Mouse (Mus musculus) spleen, adult 2 months (tissue): Measurements from ENCODE around the gene Tram2. TPM values are rescaled to one million over a fixed set of nuclear protein-coding genes. Genes with fewer than 3 reads are reported as not detected.
A peak's percentile ranks its signal among the peaks of the same experiment; 100 is the strongest.

ENCODE experiments used
- DNase-seq, 2 experiments: peaks; one replicate each; pipeline versions ENCODE4 v3.0.0 to v3.0.0-alpha.2; 2012 to 2021; ENCODE audit warnings: low spot score in 2 of 2, low read depth in 1 of 2
- H3K27ac ChIP-seq: fragments of 200-500 bp; 2 replicates; pipeline ENCODE4 v1.5.1; 2012; ENCODE audit warnings: low read length, inconsistent platforms; ENCODE audit not compliant: insufficient read depth
- H3K27me3 ChIP-seq: fragments of 200-500 bp; 2 replicates; pipeline ENCODE4 v1.6.1; 2012; ENCODE audit warnings: mild to moderate bottlenecking, moderate library complexity, low read length, inconsistent platforms; ENCODE audit not compliant: control insufficient read depth, insufficient read depth
- H3K36me3 ChIP-seq: fragments of 200-500 bp; 2 replicates; pipeline ENCODE4 v1.6.1; 2012; ENCODE audit warnings: mild to moderate bottlenecking, low read length, inconsistent platforms; ENCODE audit not compliant: control insufficient read depth, insufficient read depth
- H3K4me1 ChIP-seq: fragments of 200-500 bp; 2 replicates; pipeline ENCODE4 v1.6.1; 2011; ENCODE audit warnings: inconsistent platforms; ENCODE audit not compliant: control insufficient read depth, insufficient read depth, insufficient read length
- H3K4me3 ChIP-seq: fragments of 200-500 bp; 2 replicates; pipeline ENCODE4 v1.5.1; 2011; ENCODE audit warnings: mild to moderate bottlenecking, inconsistent platforms; ENCODE audit not compliant: insufficient read depth, insufficient read length; ENCODE audit errors: extremely low read depth
- CTCF ChIP-seq: fragments of 200-500 bp; IDR thresholded peaks from 2 replicates; pipeline ENCODE4 v1.5.1; 2011; ENCODE audit warnings: mild to moderate bottlenecking, inconsistent platforms; ENCODE audit not compliant: insufficient read depth, insufficient read length, insufficient replicate concordance; ENCODE audit errors: extremely low read depth
- POLR2A ChIP-seq: fragments of 200-500 bp; IDR thresholded peaks from 2 replicates; pipeline ENCODE4 v1.6.1; 2011; ENCODE audit warnings: low read depth, low read length, inconsistent platforms
- WGBS: fragments of 180-500 bp; shearing (Covaris S2); methylation state at CpG from one replicate; pipeline ENCODE4 v1.1.7; 2018; 5-methylcytosine and 5-hydroxymethylcytosine counted together
- polyA plus RNA-seq: library from polyadenylated mRNA; depleted of rRNA; stranded (reverse); fragments of >200 nt; gene quantifications from 2 replicates; pipeline ENCODE4 v1.2.3, GENCODE M21; 2012; rRNA removed

Tram2 gene
- polyA plus RNA-seq, 1 experiment: 5.5 TPM

- H3K36me3 ChIP-seq: no peaks in the 10 kb centered on the region
- no peak for TF ChIP-seq CTCF
- no peak for TF ChIP-seq POLR2A
- whole genome bisulfite sequencing: 77% methylated on average over 9 of the region's 9 CpGs
- no peaks in the 10 kb centered on the region for H3K27me3 ChIP-seq
- no peaks in the 10 kb centered on the region for H3K4me1 ChIP-seq
- no peak for DNase-seq
- no peak overlapping the region for H3K4me3 ChIP-seq
- H3K27ac ChIP-seq: no peak overlapping the region
Observed at GRCm38 (mm10) chr1:20974341-20975135, 104.5 kb downstream of the Tram2 start.

- no peak for DNase-seq
- WGBS: 84% methylated on average over 6 of the region's 6 CpGs
- TF ChIP-seq POLR2A: no peak
Observed at GRCm38 (mm10) chr1:20973389-20973788, 105.6 kb downstream of the Tram2 start.

GRCm38 (mm10) chr1:20969642-20970041, 109.4 kb downstream of the Tram2 start:
- Histone ChIP-seq H3K27ac (no peak overlapping the region), H3K4me3 (no peak overlapping the region), H3K4me1 (no peaks in the 10 kb centered on the region), H3K36me3 (no peaks in the 10 kb centered on the region), H3K27me3 (no peaks in the 10 kb centered on the region)
- DNase-seq: no peak
- TF ChIP-seq POLR2A (no peak), CTCF (no peak)
- 67% methylated on average over 2 of the region's 2 CpGs for WGBS

More at GRCm38 (mm10) chr1:20973389-20973788, 105.6 kb downstream of the Tram2 start:
- Histone ChIP-seq H3K36me3 (no peaks in the 10 kb centered on the region), H3K27me3 (no peaks in the 10 kb centered on the region), H3K4me1 (no peaks in the 10 kb centered on the region), H3K4me3 (no peak overlapping the region), H3K27ac (no peak overlapping the region)

- H3K36me3 ChIP-seq: no peaks in the 10 kb centered on the region
- no peak overlapping the region for H3K4me3 ChIP-seq
- WGBS: 53% methylated on average over 3 of the region's 3 CpGs
- H3K27ac ChIP-seq: no peak overlapping the region
- TF ChIP-seq POLR2A (no peak), CTCF (no peak)
- H3K27me3 ChIP-seq: no peaks in the 10 kb centered on the region
- DNase-seq: no peak
- H3K4me1 ChIP-seq: peaks cover 5% of the 10 kb centered on the region; the same call in 1 of the 2 replicates
Observed at GRCm38 (mm10) chr1:20954876-20955275, 124.2 kb downstream of the Tram2 start.

- WGBS: 23% methylated on average over 16 of the region's 16 CpGs
Observed at GRCm38 (mm10) chr1:20951799-20952198, 127.2 kb downstream of the Tram2 start.

GRCm38 (mm10) chr1:20951300-20951763, 127.7 kb downstream of the Tram2 start, which contains the start of gene Efhc1:
Gene Efhc1, plus strand, starts transcription at chr1:20951626.
- Histone ChIP-seq H3K27ac (no peak within 1 kb of the TSS), H3K27me3 (no peaks in the 10 kb centered on the region), H3K4me3 (peak within 1 kb of the TSS; percentile 57), H3K36me3 (no peaks in the 10 kb centered on the region), H3K4me1 (peaks cover 5% of the 10 kb centered on the region; the same call in 1 of the 2 replicates)
- TF ChIP-seq POLR2A: no peak
- TF ChIP-seq CTCF: no peak
- whole genome bisulfite sequencing: 10% methylated on average over 22 of the region's 23 CpGs
- peak; percentile 63 to 78 for DNase-seq

More at GRCm38 (mm10) chr1:20951799-20952198, 127.2 kb downstream of the Tram2 start:
- no peak for TF ChIP-seq POLR2A
- no peak for TF ChIP-seq CTCF
- H3K36me3 ChIP-seq: no peaks in the 10 kb centered on the region
- H3K4me1 ChIP-seq: peaks cover 5% of the 10 kb centered on the region; the same call in 1 of the 2 replicates
- H3K4me3 ChIP-seq: peak overlapping the region; percentile 57
- no peak for DNase-seq
- H3K27ac ChIP-seq: no peak overlapping the region
- H3K27me3 ChIP-seq: no peaks in the 10 kb centered on the region

Other genes with a start within 250 kb of the Tram2 start
- gene Paqr8, start 188.6 kb downstream of the Tram2 start, polyA plus RNA-seq: 4.9 and 6.9 TPM in 2 replicates
- gene Efhc1, start 127.6 kb downstream of the Tram2 start, polyA plus RNA-seq: 0.13 and 0.16 TPM in 2 replicates
- gene Tmem14a, start 139.3 kb upstream of the Tram2 start, polyA plus RNA-seq: 1.2 and 1.3 TPM in 2 replicates
- gene Gsta3, start 161.4 kb upstream of the Tram2 start, polyA plus RNA-seq: 1.4 and 1.8 TPM in 2 replicates